Mouse (Mus musculus) hindbrain, postnatal 0 days (tissue): ENCODE measurements around the gene Ago4. TPM values are rescaled to one million over a fixed set of nuclear protein-coding genes. Genes with fewer than 3 reads are reported as not detected.
A peak's percentile ranks its signal among the peaks of the same experiment; 100 is the strongest.

Source experiments
- ATAC-seq: fragments of 200-750 bp; cut with Nextera tagmentation; 2 replicates; pipeline ENCODE4 v1.8.0; 2017; ENCODE audit warnings: mild to moderate bottlenecking, moderate TSS enrichment, moderate library complexity
- DNase-seq: peaks from one replicate; pipeline ENCODE4 v3.0.0-alpha.2; 2015; ENCODE audit warnings: low spot score
- H3K27ac ChIP-seq: fragments of 300-500 bp; sonication (generic); 2 replicates; pipeline ENCODE4 v1.5.1; 2014; ENCODE audit warnings: mild to moderate bottlenecking
- H3K27me3 ChIP-seq: fragments of 300-500 bp; sonication (generic); 2 replicates; pipeline ENCODE4 v1.6.1; 2014; ENCODE audit warnings: low read length, mixed read lengths; ENCODE audit not compliant: insufficient read depth
- H3K36me3 ChIP-seq: fragments of 300-500 bp; sonication (generic); 2 replicates; pipeline ENCODE4 v1.6.1; 2014; ENCODE audit warnings: low read length, mixed read lengths; ENCODE audit not compliant: insufficient read depth
- H3K4me1 ChIP-seq: fragments of 300-500 bp; sonication (generic); 2 replicates; pipeline ENCODE4 v1.6.1; 2014; ENCODE audit warnings: antibody characterized with exemption, low read length, mixed read lengths; ENCODE audit not compliant: insufficient read depth
- H3K4me2 ChIP-seq: fragments of 300-500 bp; sonication (generic); 2 replicates; pipeline ENCODE4 v1.6.1; 2014; ENCODE audit warnings: low read depth, mild to moderate bottlenecking, low read length, moderate library complexity, mixed read lengths
- H3K4me3 ChIP-seq: fragments of 300-500 bp; sonication (generic); 2 replicates; pipeline ENCODE4 v1.5.1; 2014; ENCODE audit warnings: low read length
- H3K9ac ChIP-seq: fragments of 300-500 bp; sonication (generic); replicated peaks from 2 replicates; pipeline ENCODE4 v1.6.1; 2014; ENCODE audit warnings: mild to moderate bottlenecking, low read length, moderate library complexity, mixed read lengths
- H3K9me3 ChIP-seq: fragments of 300-500 bp; sonication (generic); 2 replicates; pipeline ENCODE4 v1.6.1; 2016; ENCODE audit warnings: low read length, mixed read lengths
- CTCF ChIP-seq: IDR thresholded peaks from 2 replicates; pipeline ENCODE4 v1.5.1; 2016; ENCODE audit warnings: antibody characterized with exemption, control low read depth, low read depth
- WGBS: fragments of 180-500 bp; shearing (Covaris S2); extraction: QIAGEN DNeasy Blood & Tissue Kit; methylation state at CpG from one replicate; pipeline ENCODE4 v1.1.7; 2014; 5-methylcytosine and 5-hydroxymethylcytosine counted together
- polyA plus RNA-seq: library from polyadenylated mRNA; unstranded; fragments of >200 nt; fragmentation: Nextera tagmentation; extraction: Ambion mirVana; gene quantifications from 2 replicates; pipeline ENCODE4 v1.2.1, GENCODE M21; 2015
- total RNA-seq: library from RNA; depleted of rRNA; stranded (reverse); fragments of >200 nt; gene quantifications from 2 replicates; pipeline ENCODE4 v1.2.3, GENCODE M21; 2014

Ago4 gene
- total and polyA plus RNA-seq, 2 experiments from 2014 or later = 3.4 to 6.7 TPM

- DNase-seq = peak; percentile 94
- TF ChIP-seq CTCF = 0 out of 2 replicates have a peak, but pooled peaks have one; percentile 15
- H3K4me1 ChIP-seq = no peaks in the 10 kb centered on the region
- no peaks in the 10 kb centered on the region for H3K27me3 ChIP-seq
- ATAC-seq = peak; percentile 97
- H3K4me2 ChIP-seq = peak within 1 kb of the TSS; percentile 87
- no peak within 1 kb of the TSS for H3K27ac ChIP-seq
- H3K9me3 ChIP-seq = no peaks in the 10 kb centered on the region
- no peaks in the 10 kb centered on the region for H3K36me3 ChIP-seq
- under 1% methylated on average over 54 of the region's 54 CpGs for WGBS
- peak within 1 kb of the TSS; percentile 75 for H3K4me3 ChIP-seq
- peak within 1 kb of the TSS; percentile 47 for H3K9ac ChIP-seq
These were observed 23.8 kb upstream of the Ago4 start, which contains the start of gene Clspn for GRCm38 (mm10) chr4:126556809-126557711. TSS of gene Clspn (plus strand) at chr4:126556935.

DNA sequence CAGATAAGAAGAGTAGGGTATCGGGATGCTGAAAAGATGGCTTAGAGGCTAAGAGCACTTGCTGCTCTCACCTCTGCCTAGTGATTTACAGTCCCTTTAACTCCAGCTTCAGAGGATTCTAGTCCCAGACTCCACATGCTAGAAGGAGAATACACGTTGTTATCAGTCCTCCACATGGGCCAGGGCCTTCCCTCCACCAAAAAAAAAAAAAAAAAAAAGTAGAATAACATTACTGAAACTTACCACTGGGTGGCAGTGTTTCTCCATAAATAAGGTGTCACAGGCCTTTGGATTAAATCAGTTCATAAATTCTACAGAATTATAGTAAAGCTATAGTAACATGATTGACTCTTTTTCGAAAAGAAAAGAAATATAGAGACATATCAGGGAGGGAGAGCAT lies 21.2 kb upstream of the Ago4 start:
- peak; percentile 70 for TF ChIP-seq CTCF
- DNase-seq (peak; percentile 74), ATAC-seq (no peak)
- 31% methylated on average over 3 of the region's 3 CpGs for WGBS
- no peak overlapping the region for H3K4me3 ChIP-seq
- H3K27ac ChIP-seq = no peak overlapping the region
- H3K27me3 ChIP-seq = no peaks in the 10 kb centered on the region
- H3K4me2 ChIP-seq = no peak overlapping the region
- H3K36me3 ChIP-seq = no peaks in the 10 kb centered on the region
- H3K4me1 ChIP-seq = no peaks in the 10 kb centered on the region
- no peak overlapping the region for H3K9ac ChIP-seq
- H3K9me3 ChIP-seq = no peaks in the 10 kb centered on the region

DNA sequence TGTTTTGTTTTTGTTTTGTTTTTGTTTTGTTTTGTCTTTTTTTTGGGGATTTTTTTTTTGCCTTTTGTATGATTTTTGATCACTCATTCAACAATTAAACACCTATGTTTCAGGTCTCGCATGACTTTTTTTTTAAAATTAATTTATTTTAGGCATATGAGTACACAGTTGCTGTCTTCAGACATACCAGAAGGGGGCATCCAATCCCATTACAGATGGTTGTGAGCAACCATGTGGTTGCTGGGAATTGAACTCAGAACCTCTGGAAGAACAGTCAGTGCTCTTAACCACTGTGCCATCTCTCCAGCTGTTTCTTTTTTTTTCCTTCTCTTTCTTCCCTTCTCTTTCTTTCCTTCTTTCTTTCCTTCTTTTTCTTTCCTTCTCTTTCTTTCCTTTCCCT lies 20.4 kb upstream of the Ago4 start:
- H3K36me3 ChIP-seq = no peaks in the 10 kb centered on the region
- 94% methylated on average over 1 of the region's 1 CpGs for WGBS
- H3K4me3 ChIP-seq = no peak overlapping the region
- H3K27me3 ChIP-seq = no peaks in the 10 kb centered on the region
- 0 out of 2 replicates have a peak, but pooled peaks have one; percentile 7 for TF ChIP-seq CTCF
- no peak overlapping the region for H3K4me2 ChIP-seq
- H3K9ac ChIP-seq = no peak overlapping the region
- H3K9me3 ChIP-seq = no peaks in the 10 kb centered on the region
- no peak overlapping the region for H3K27ac ChIP-seq
- no peaks in the 10 kb centered on the region for H3K4me1 ChIP-seq
- no peak for ATAC-seq
- no peak for DNase-seq

DNA sequence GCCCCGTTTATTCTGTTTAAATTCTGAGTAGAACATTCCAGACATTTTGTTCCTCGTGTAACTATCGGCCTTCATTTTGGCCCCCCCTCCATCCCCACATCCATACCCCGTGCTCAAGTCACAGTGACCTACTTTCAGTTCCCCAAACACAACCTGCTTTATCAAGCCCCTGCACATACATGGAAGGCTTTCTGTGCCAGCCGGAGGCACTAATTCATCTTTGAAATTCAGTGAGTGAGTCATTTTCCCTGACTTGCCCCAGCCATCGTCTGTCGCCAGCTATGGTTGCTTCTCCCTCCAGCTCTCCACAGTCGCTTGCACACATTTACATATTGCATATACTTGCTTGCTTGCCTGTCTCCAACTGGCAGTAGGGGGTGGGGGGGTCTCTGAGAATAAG lies 19.8 kb upstream of the Ago4 start:
- Histone ChIP-seq H3K4me3 (no peak overlapping the region), H3K27me3 (no peaks in the 10 kb centered on the region), H3K27ac (no peak overlapping the region), H3K36me3 (no peaks in the 10 kb centered on the region), H3K9ac (no peak overlapping the region), H3K4me2 (no peak overlapping the region), H3K4me1 (no peaks in the 10 kb centered on the region), H3K9me3 (no peaks in the 10 kb centered on the region)
- 51% methylated on average over 8 of the region's 8 CpGs for whole genome bisulfite sequencing
- peak; percentile 43 for DNase-seq
- ATAC-seq = 0 out of 2 replicates have a peak, but pooled peaks have one; percentile 39
- no peak for TF ChIP-seq CTCF

- Histone ChIP-seq H3K27ac (no peak overlapping the region), H3K9ac (no peak overlapping the region), H3K4me2 (no peak overlapping the region), H3K4me3 (no peak overlapping the region), H3K27me3 (no peaks in the 10 kb centered on the region), H3K9me3 (no peaks in the 10 kb centered on the region), H3K36me3 (no peaks in the 10 kb centered on the region), H3K4me1 (no peaks in the 10 kb centered on the region)
- WGBS = 70% methylated on average over 7 of the region's 7 CpGs
- DNase-seq (no peak), ATAC-seq (no peak)
- no peak for TF ChIP-seq CTCF
These were observed 18.9 kb upstream of the Ago4 start for GRCm38 (mm10) chr4:126552136-126552535.

GRCm38 (mm10) chr4:126546183-126546582 lies 12.9 kb upstream of the Ago4 start:
- WGBS = 69% methylated on average over 2 of the region's 2 CpGs
- TF ChIP-seq CTCF = no peak
- no peaks in the 10 kb centered on the region for H3K27me3 ChIP-seq

GRCm38 (mm10) chr4:126545703-126546102 lies 12.4 kb upstream of the Ago4 start:
- Histone ChIP-seq H3K4me2 (no peak overlapping the region), H3K4me1 (no peaks in the 10 kb centered on the region), H3K9me3 (no peaks in the 10 kb centered on the region), H3K36me3 (no peaks in the 10 kb centered on the region), H3K27me3 (no peaks in the 10 kb centered on the region), H3K9ac (no peak overlapping the region), H3K4me3 (no peak overlapping the region), H3K27ac (no peak overlapping the region)
- WGBS = 81% methylated on average over 7 of the region's 7 CpGs
- no peak for TF ChIP-seq CTCF
- ATAC-seq (no peak), DNase-seq (no peak)

More at GRCm38 (mm10) chr4:126546183-126546582, 12.9 kb upstream of the Ago4 start:
- Histone ChIP-seq H3K4me3 (no peak overlapping the region), H3K9me3 (no peaks in the 10 kb centered on the region), H3K4me1 (no peaks in the 10 kb centered on the region), H3K4me2 (no peak overlapping the region), H3K27ac (no peak overlapping the region), H3K9ac (no peak overlapping the region), H3K36me3 (no peaks in the 10 kb centered on the region)
- ATAC-seq (no peak), DNase-seq (no peak)
